Mouse (Mus musculus) neural tube, embryonic 11.5 days (tissue): ENCODE measurements around the gene Hcn1. TPM values are rescaled to one million over a fixed set of nuclear protein-coding genes. Genes with fewer than 3 reads are reported as not detected.
A peak's percentile ranks its signal among the peaks of the same experiment; 100 is the strongest.

Experiments used
- ATAC-seq: fragments of 200-750 bp; cut with Nextera tagmentation; 2 replicates; pipeline ENCODE4 v1.8.0; 2017; ENCODE audit warnings: moderate number of reproducible peaks, mild to moderate bottlenecking, moderate TSS enrichment, moderate library complexity; ENCODE audit not compliant: insufficient read depth, low FRiP score, low TSS enrichment
- DNase-seq: peaks from one replicate; pipeline ENCODE4 v3.0.0-alpha.2; 2015; ENCODE audit warnings: low spot score
- H3K27ac ChIP-seq: fragments of 300-500 bp; sonication (generic); 2 replicates; pipeline ENCODE4 v1.5.1; 2014; ENCODE audit warnings: low read depth, mild to moderate bottlenecking, low read length
- H3K27me3 ChIP-seq: fragments of 300-500 bp; sonication (generic); 2 replicates; pipeline ENCODE4 v1.6.1; 2014; ENCODE audit warnings: mild to moderate bottlenecking, low read length, mixed read lengths; ENCODE audit not compliant: control insufficient read depth, insufficient read depth
- H3K36me3 ChIP-seq: fragments of 300-500 bp; sonication (generic); 2 replicates; pipeline ENCODE4 v1.6.1; 2014; ENCODE audit warnings: mild to moderate bottlenecking, low read length, moderate library complexity, mixed read lengths; ENCODE audit not compliant: control insufficient read depth, insufficient read depth
- H3K4me1 ChIP-seq: fragments of 300-500 bp; sonication (generic); 2 replicates; pipeline ENCODE4 v1.6.1; 2014; ENCODE audit warnings: low read length, mixed read lengths; ENCODE audit not compliant: control insufficient read depth, insufficient read depth
- H3K4me2 ChIP-seq: fragments of 300-500 bp; sonication (generic); 2 replicates; pipeline ENCODE4 v1.6.1; 2014; ENCODE audit warnings: low read depth, mild to moderate bottlenecking, moderate library complexity
- H3K4me3 ChIP-seq: fragments of 300-500 bp; sonication (generic); 2 replicates; pipeline ENCODE4 v1.5.1; 2014; ENCODE audit warnings: low read depth, low read length
- H3K9ac ChIP-seq: fragments of 300-500 bp; sonication (generic); 2 replicates; pipeline ENCODE4 v1.6.1; 2014; ENCODE audit warnings: mild to moderate bottlenecking, low read length
- H3K9me3 ChIP-seq: fragments of 300-500 bp; sonication (generic); 2 replicates; pipeline ENCODE4 v1.6.1; 2016; ENCODE audit warnings: low read length; ENCODE audit not compliant: control insufficient read depth
- WGBS: fragments of 180-500 bp; shearing (Covaris S2); extraction: QIAGEN DNeasy Blood & Tissue Kit; methylation state at CpG from one replicate; pipeline ENCODE4 v1.1.7; 2014; 5-methylcytosine and 5-hydroxymethylcytosine counted together
- polyA plus RNA-seq: library from polyadenylated mRNA; unstranded; fragments of >200 nt; fragmentation: Nextera tagmentation; extraction: Ambion mirVana; gene quantifications from 2 replicates; pipeline ENCODE4 v1.2.1, GENCODE M21; 2014

Hcn1 gene
- polyA plus RNA-seq, 1 experiment from 2014 or later: 0.09 TPM

DNA sequence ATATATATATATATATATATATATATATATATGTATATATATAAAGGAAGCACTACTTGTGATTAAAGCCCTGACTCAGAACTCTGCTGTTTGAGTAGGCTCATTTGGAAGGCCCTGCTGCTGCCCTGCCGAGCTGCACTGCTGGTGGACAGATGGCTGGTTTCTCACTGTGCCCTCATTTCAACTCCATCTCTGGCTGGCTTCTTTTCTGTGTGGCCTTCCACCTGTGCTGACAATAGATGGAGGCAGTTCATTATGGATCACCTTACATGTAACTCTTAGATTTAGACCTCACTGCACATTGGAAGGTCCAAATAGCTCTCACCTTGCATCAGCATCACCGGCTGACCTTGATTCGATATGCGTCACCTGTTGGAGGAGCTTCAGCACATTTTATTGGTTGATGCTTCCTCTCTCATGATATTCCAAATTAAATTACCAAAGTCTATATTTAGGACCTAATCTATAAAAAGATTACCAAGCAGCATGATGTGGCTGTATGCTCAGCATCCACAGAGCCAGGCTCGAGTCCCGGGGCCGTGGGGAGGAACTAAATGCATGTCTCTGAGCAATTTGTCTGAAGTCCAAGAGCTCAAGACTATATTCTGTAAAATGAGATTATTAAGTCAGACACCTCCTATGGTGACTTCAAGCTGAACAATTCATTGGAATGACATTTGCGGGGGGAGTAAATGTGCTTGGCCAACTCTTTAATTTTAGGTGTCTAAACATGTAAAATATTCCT, 338.6 kb downstream of the Hcn1 start:
- ATAC-seq: no peak
- H3K4me3 ChIP-seq: no peak overlapping the region
- H3K27ac ChIP-seq: no peak overlapping the region
- no peaks in the 10 kb centered on the region for H3K9me3 ChIP-seq
- no peak for DNase-seq
- H3K4me1 ChIP-seq: no peaks in the 10 kb centered on the region
- H3K9ac ChIP-seq: no peak overlapping the region
- no peaks in the 10 kb centered on the region for H3K36me3 ChIP-seq
- H3K4me2 ChIP-seq: no peak overlapping the region
- WGBS: 90% methylated on average over 8 of the region's 8 CpGs
- H3K27me3 ChIP-seq: no peaks in the 10 kb centered on the region

DNA sequence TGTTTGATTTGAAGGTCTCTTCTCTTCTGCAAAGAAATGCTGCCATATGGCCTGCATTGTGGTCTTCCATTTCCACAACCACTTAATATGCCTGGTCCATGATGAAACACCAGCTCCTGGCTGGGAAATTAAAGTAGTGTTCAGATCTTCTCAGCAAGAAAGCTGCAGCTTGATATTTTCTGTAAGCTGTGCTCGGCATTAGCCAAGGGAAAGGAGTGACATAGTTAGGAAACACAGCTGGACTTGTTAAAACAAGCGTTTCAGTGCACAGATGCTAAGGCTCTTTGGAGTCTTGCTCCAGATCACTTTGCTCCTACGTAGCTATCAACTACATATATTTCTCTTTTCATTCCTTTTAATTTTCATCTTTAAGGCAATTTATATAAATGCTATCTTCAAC, 344.7 kb downstream of the Hcn1 start:
- Histone ChIP-seq H3K4me2 (no peak overlapping the region), H3K9me3 (no peaks in the 10 kb centered on the region), H3K4me1 (no peaks in the 10 kb centered on the region), H3K36me3 (no peaks in the 10 kb centered on the region), H3K4me3 (no peak overlapping the region), H3K27ac (no peak overlapping the region), H3K27me3 (no peaks in the 10 kb centered on the region), H3K9ac (no peak overlapping the region)
- ATAC-seq (no peak), DNase-seq (no peak)
- WGBS: 88% methylated on average over 3 of the region's 3 CpGs

DNA sequence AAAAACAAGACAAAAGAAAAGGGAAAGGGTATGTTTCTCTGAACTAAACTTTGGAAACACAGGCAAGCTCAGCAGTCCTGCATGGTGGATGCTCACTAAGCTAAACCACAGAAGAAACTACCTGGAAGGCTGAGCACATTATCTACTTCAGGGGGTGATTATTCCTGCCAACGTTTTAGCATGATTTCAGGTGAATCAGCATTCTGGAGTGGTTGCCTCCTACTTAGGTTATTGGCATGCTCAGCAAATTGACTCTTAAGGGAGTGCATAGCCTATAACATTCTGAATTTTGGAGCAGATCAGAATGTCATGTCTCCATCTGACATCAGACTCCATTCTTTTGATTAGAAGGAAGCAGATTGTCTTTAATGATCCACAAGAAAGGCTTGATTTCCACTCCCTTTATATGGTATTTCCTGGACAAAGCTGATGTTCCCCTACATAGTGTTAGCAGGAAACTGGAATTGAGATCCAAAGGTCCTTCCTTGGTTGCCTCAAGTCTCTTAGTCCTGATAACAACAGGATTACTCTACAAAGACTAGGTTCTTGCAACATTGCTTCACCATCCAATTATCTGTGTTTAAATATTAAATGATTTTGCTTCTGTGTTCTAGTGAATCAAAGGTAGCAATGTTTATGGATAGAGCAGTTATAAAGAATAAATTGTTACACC, 345.7 kb downstream of the Hcn1 start:
- WGBS: 71% methylated on average over 1 of the region's 1 CpGs
- no peak overlapping the region for H3K9ac ChIP-seq
- H3K9me3 ChIP-seq: no peaks in the 10 kb centered on the region
- no peak overlapping the region for H3K4me2 ChIP-seq
- no peak for ATAC-seq
- no peaks in the 10 kb centered on the region for H3K27me3 ChIP-seq
- DNase-seq: no peak
- no peaks in the 10 kb centered on the region for H3K36me3 ChIP-seq
- H3K4me3 ChIP-seq: no peak overlapping the region
- H3K27ac ChIP-seq: no peak overlapping the region
- no peaks in the 10 kb centered on the region for H3K4me1 ChIP-seq

DNA sequence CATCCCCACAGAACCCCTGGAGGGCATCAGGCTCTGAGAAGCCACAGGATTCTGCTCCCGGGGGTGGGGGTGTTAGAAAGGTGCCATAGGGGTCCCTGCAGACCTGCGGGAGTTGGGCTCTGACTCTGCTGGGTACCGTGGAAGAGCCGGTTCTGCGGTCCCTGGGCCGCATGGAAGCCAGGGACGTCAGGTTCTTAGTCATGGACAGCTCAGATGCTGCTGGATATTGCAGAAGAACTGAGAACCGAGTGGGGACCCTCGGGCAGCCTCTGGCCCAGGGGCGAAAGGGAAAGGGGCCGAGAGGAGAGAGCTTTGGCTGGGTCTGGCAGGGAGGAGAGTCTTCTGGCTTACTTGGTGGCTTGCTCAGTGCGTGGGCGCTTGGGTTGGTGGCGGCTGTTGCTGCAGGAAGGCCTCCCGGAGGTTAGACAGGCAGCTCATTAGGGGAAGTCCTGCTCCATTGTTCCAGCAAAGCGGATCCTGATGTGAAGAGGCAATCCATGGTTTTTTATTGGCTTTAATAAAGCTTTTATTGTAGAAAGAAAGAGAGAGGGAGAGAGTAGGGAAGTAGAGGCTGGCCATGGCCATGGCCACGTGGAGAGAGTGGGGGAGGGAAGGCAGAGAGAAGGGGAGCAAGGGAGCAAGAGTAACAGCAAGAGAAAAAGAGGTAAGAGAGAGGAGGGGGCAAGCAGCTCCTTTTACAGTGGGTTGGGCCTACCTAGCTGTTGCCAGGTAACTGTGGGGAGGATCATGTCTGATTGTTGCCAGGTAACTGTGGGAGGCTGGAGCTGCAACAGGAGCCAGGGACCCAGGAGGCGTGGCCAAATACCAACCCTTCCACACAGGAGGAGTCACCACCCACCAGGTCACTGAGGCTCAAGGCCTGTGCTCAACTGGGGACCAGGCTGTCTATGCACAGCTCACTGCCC, 356.6 kb downstream of the Hcn1 start:
- no peaks in the 10 kb centered on the region for H3K9me3 ChIP-seq
- no peak overlapping the region for H3K27ac ChIP-seq
- no peaks in the 10 kb centered on the region for H3K36me3 ChIP-seq
- no peak overlapping the region for H3K4me3 ChIP-seq
- no peaks in the 10 kb centered on the region for H3K4me1 ChIP-seq
- H3K27me3 ChIP-seq: no peaks in the 10 kb centered on the region
- no peak overlapping the region for H3K9ac ChIP-seq
- peak; percentile 11 for DNase-seq
- peak; percentile 33; the same call in 1 of the 2 replicates for ATAC-seq
- H3K4me2 ChIP-seq: no peak overlapping the region
- 11% methylated on average over 18 of the region's 18 CpGs for WGBS

DNA sequence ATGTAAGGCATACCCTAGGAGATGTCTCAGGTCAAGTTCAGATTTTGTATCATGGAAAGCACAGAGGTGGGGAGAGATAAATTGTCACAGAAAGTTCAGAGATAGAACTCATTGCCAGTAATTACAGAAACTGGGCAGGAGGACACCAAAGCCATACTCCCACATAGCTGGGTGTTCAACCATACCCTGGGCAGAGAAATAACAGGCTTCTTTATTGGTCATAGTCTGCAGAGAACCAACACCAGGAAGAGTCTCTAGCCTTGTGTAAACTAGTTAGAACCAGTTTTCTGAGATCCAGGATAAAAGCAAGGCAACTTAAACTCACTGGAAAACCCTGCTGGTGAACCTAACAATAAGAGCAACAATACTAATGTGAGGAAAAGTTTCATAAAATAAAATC, 362.5 kb downstream of the Hcn1 start:
- Histone ChIP-seq H3K9ac (no peak overlapping the region), H3K36me3 (no peaks in the 10 kb centered on the region), H3K4me3 (no peak overlapping the region), H3K27ac (no peak overlapping the region), H3K4me2 (no peak overlapping the region), H3K9me3 (no peaks in the 10 kb centered on the region), H3K4me1 (no peaks in the 10 kb centered on the region), H3K27me3 (no peaks in the 10 kb centered on the region)
- no peak for ATAC-seq
- no peak for DNase-seq

DNA sequence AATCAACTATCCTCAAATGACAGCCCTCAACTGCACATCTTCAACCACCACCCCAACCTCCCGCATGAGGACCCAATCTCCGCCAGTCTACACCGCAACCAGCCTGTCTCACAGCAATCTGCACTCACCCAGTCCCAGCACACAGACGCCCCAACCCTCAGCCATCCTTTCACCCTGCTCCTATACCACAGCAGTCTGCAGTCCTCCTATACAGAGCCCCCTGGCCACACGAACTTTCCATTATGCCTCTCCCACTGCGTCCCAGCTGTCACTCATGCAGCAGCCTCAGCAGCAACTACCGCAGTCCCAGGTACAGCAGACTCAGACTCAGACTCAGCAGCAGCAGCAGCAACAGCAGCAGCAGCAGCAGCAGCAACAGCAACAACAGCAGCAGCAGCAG, 373.3 kb downstream of the Hcn1 start:
- no peak overlapping the region for H3K27ac ChIP-seq
- H3K36me3 ChIP-seq: no peaks in the 10 kb centered on the region
- 72% methylated on average over 7 of the region's 7 CpGs for WGBS
- no peaks in the 10 kb centered on the region for H3K9me3 ChIP-seq
- H3K9ac ChIP-seq: no peak overlapping the region
- no peak overlapping the region for H3K4me2 ChIP-seq
- DNase-seq: no peak
- ATAC-seq: 0 out of 2 replicates have a peak, but pooled peaks have one; percentile 32
- no peaks in the 10 kb centered on the region for H3K4me1 ChIP-seq
- no peak overlapping the region for H3K4me3 ChIP-seq
- H3K27me3 ChIP-seq: no peaks in the 10 kb centered on the region

DNA sequence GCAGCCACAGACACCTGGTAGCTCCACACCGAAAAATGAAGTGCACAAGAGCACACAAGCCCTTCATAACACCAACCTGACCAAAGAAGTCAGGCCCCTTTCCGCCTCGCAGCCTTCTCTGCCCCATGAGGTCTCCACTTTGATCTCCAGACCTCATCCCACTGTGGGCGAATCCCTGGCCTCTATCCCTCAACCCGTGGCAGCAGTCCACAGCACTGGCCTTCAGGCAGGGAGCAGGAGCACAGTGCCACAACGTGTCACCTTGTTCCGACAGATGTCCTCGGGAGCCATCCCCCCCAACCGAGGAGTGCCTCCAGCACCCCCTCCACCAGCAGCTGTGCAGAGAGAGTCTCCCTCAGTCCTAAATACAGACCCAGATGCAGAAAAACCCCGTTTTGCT, 373.7 kb downstream of the Hcn1 start:
- Histone ChIP-seq H3K27me3 (no peaks in the 10 kb centered on the region), H3K27ac (no peak overlapping the region), H3K36me3 (no peaks in the 10 kb centered on the region), H3K4me1 (no peaks in the 10 kb centered on the region), H3K9ac (no peak overlapping the region), H3K4me3 (no peak overlapping the region), H3K9me3 (no peaks in the 10 kb centered on the region), H3K4me2 (no peak overlapping the region)
- peak; percentile 37; the same call in 1 of the 2 replicates for ATAC-seq
- WGBS: 58% methylated on average over 10 of the region's 10 CpGs
- no peak for DNase-seq

DNA sequence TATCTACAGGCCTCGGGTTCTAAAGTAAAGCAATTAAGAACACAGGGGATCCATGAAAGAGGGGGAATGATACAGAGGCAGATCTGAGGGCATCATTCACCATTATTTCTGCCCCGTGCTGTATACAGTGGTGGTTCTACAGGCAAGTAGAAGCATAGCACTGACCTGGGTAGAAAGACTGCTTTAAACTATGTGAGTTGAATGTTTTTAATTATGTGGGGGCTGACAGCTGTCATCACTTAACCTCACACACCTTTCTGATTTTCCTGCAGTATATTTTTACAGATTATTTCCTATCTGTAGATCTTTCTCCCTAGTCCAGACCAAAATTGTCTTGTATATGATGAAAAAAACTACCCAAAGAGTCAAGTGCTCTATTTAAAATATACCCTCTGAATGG, 382.2 kb downstream of the Hcn1 start:
- Histone ChIP-seq H3K27ac (no peak overlapping the region), H3K4me1 (no peaks in the 10 kb centered on the region), H3K4me2 (no peak overlapping the region), H3K9ac (no peak overlapping the region), H3K27me3 (no peaks in the 10 kb centered on the region), H3K36me3 (no peaks in the 10 kb centered on the region), H3K4me3 (no peak overlapping the region), H3K9me3 (no peaks in the 10 kb centered on the region)
- 69% methylated on average over 2 of the region's 2 CpGs for WGBS
- no peak for ATAC-seq
- DNase-seq: no peak
